Mouse (Mus musculus) thymus, adult 2 months (tissue): ENCODE measurements around the gene Psmg1. TPM values are rescaled to one million over a fixed set of nuclear protein-coding genes. Genes with fewer than 3 reads are reported as not detected.
"Not testable (repeated sequence)": the region's sequence is repeated elsewhere in the genome, so short reads cannot be mapped to it uniquely, and the experiment has no call there.

Experiments used
- DNase-seq: peaks from one replicate; pipeline ENCODE4 v3.0.0; 2021
- H3K27ac ChIP-seq: fragments of 200-500 bp; 2 replicates; pipeline ENCODE4 v1.5.1; 2012; ENCODE audit warnings: low read length, control low read depth; ENCODE audit not compliant: control insufficient read depth, insufficient read depth
- H3K27me3 ChIP-seq: fragments of 200-500 bp; 2 replicates; pipeline ENCODE4 v1.6.1; 2012; ENCODE audit warnings: mild to moderate bottlenecking, low read length, moderate library complexity, mixed read lengths; ENCODE audit not compliant: control insufficient read depth, insufficient read depth
- H3K36me3 ChIP-seq: fragments of 200-500 bp; 2 replicates; pipeline ENCODE4 v1.6.1; 2012; ENCODE audit warnings: mild to moderate bottlenecking, low read length, moderate library complexity; ENCODE audit not compliant: control insufficient read depth, insufficient read depth
- H3K4me1 ChIP-seq: fragments of 200-500 bp; replicated peaks from 2 replicates; pipeline ENCODE4 v1.6.1; 2012; ENCODE audit warnings: low read length; ENCODE audit not compliant: control insufficient read depth, insufficient read depth
- H3K4me3 ChIP-seq: fragments of 200-500 bp; 2 replicates; pipeline ENCODE4 v1.5.1; 2012; ENCODE audit warnings: mild to moderate bottlenecking, low read length, control low read depth, moderate library complexity; ENCODE audit not compliant: control insufficient read depth, insufficient read depth
- CTCF ChIP-seq: fragments of 200-500 bp; IDR thresholded peaks from 2 replicates; pipeline ENCODE4 v1.5.1; 2012; ENCODE audit warnings: mild to moderate bottlenecking, control low read depth, low read length, moderate library complexity, borderline replicate concordance; ENCODE audit not compliant: control insufficient read depth, poor library complexity, insufficient read depth; ENCODE audit errors: extremely low read depth
- POLR2A ChIP-seq: fragments of 200-500 bp; IDR thresholded peaks from 2 replicates; pipeline ENCODE4 v1.6.1; 2012; ENCODE audit warnings: mild to moderate bottlenecking, low read length, control low read depth, moderate library complexity; ENCODE audit not compliant: control insufficient read depth, poor library complexity, insufficient read depth; ENCODE audit errors: extremely low read depth
- WGBS: fragments of 180-500 bp; shearing (Covaris S2); methylation state at CpG from one replicate; pipeline ENCODE4 v1.1.7; 2018; 5-methylcytosine and 5-hydroxymethylcytosine counted together
- polyA plus RNA-seq: library from polyadenylated mRNA; depleted of rRNA; stranded (reverse); fragments of >200 nt; gene quantifications from 2 replicates; pipeline ENCODE4 v1.2.3, GENCODE M21; 2012

Psmg1 gene
- polyA plus RNA-seq, 1 experiment: 35.9 TPM

GRCm38 (mm10) chr16:95964427-95965023 is 26.2 kb downstream of the Psmg1 start:
- 55% methylated on average over 11 of the region's 11 CpGs for WGBS
- TF ChIP-seq POLR2A: no peak
- no peak for TF ChIP-seq CTCF
- Histone ChIP-seq H3K4me3 (no peak overlapping the region), H3K27ac (no peak overlapping the region), H3K36me3 (no peaks in the 10 kb centered on the region), H3K27me3 (no peaks in the 10 kb centered on the region), H3K4me1 (no peaks in the 10 kb centered on the region)
- peak; percentile 56 for DNase-seq

DNA sequence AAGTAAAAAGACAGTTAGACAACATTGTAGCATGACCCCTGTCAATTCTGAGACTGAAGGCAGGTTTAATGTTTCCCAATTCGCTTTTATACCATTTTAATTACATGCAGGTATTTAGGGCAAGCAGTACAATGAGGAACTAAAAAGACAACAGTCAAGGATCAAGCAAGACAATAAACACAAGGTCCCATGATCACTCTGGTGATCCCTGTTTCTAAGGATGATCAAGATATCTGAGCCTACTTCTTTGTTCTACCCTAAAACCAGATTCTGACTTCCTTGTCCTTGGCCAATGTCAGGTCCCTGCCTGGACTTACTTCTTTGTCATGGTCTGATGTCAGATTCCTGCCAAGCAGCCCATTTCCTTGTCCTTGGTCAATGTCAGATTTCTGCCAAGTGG is 29.3 kb downstream of the Psmg1 start:
- H3K4me3 ChIP-seq, H3K27ac ChIP-seq, H3K36me3 ChIP-seq, DNase-seq, H3K27me3 ChIP-seq, H3K4me1 ChIP-seq: not testable (repeated sequence)
- WGBS: 86% methylated on average over 1 of the region's 1 CpGs

DNA sequence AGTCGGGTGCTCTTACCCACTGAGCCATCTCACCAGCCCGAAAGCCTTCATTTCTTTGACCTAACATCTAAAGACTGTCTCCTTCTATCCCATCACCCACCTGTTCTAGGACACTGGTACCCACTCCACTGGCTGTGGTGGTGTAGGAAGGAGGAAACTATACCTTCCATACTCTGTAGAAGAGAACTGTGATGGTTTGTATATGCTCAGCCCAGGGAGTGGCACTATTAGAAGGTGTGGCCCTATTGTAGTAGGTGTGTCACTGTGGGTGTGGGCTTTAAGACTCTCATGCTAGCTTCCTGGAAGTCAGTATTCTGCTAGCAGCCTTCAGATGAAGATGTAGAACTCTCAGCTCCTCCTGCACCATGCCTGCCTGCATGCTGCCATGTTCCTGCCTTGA is 30.1 kb downstream of the Psmg1 start:
- H3K27me3 ChIP-seq, H3K27ac ChIP-seq, DNase-seq, H3K4me1 ChIP-seq, H3K36me3 ChIP-seq, H3K4me3 ChIP-seq: not testable (repeated sequence)
- WGBS: 96% methylated on average over 2 of the region's 2 CpGs

- no peaks in the 10 kb centered on the region for H3K36me3 ChIP-seq
- no peak overlapping the region for H3K4me3 ChIP-seq
- H3K27me3 ChIP-seq: no peaks in the 10 kb centered on the region
- peaks cover 5% of the 10 kb centered on the region; the same call in 1 of the 2 replicates for H3K4me1 ChIP-seq
- 96% methylated on average over 8 of the region's 8 CpGs for WGBS
- DNase-seq: no peak
- TF ChIP-seq POLR2A (no peak), CTCF (no peak)
- no peak overlapping the region for H3K27ac ChIP-seq
Measured at GRCm38 (mm10) chr16:95958080-95958479, 32.7 kb downstream of the Psmg1 start.

DNA sequence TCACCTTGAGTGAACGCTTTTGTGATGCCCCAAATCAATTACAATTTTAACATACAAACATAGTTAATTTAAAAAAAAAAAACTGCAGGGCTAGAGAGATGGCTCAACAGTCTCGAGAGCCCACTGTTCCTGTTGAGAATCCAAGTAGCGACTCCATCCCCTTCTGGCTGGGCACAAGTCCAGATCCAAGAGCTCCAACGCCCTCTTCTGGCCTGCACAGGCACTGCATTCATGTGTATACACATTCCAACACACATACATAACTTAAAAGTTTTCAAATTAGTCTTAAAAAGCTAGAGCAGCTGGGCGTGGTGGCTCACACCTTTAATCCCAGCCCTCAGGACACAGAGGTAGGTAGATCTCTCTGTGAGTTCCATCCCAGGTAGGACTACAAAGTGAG is 34.1 kb downstream of the Psmg1 start:
- H3K4me3 ChIP-seq: no peak overlapping the region
- H3K4me1 ChIP-seq: peaks cover 5% of the 10 kb centered on the region; the same call in 1 of the 2 replicates
- TF ChIP-seq POLR2A: no peak
- TF ChIP-seq CTCF: peak; percentile 31; the same call in 1 of the 2 replicates
- no peaks in the 10 kb centered on the region for H3K27me3 ChIP-seq
- H3K27ac ChIP-seq: no peak overlapping the region
- H3K36me3 ChIP-seq: no peaks in the 10 kb centered on the region
- 87% methylated on average over 5 of the region's 5 CpGs for WGBS
- peak; percentile 30 for DNase-seq

DNA sequence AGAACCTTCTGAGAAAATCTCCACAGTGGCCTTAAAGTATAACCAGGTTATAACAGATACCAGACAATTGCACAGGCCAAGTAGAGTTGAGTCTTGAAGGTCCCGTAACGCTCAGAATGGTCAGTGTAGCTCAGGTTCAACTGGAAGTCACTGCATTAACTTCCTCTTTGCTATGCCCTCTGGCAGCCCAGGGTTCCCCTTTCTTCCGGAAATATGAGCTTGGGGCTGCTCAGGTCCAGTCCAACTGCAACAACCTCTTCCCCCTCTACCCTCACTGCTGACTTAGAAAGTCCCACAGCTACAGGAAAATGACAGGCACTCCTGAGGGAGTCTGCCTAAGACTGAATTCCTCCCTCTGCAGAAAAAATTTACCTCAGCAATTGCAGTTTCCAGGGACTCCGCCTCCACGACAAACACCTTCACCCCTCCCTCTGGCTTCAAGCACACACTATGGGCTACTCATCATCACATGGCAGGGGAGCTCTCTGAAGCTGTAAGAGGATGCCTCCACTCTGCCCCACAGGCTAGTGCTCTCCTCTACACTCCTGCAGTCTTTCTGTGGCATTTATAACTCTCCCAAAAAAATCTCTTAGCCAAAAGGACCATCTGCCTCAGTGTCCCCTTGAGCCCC is 34.9 kb downstream of the Psmg1 start:
- 50% methylated on average over 5 of the region's 5 CpGs for WGBS

GRCm38 (mm10) chr16:95954341-95954740 is 36.4 kb downstream of the Psmg1 start:
- Histone ChIP-seq H3K27ac (no peak overlapping the region), H3K27me3 (no peaks in the 10 kb centered on the region), H3K36me3 (no peaks in the 10 kb centered on the region), H3K4me3 (no peak overlapping the region), H3K4me1 (peaks cover 5% of the 10 kb centered on the region; the same call in 1 of the 2 replicates)
- TF ChIP-seq POLR2A (no peak), CTCF (no peak)
- 97% methylated on average over 3 of the region's 3 CpGs for WGBS
- DNase-seq: no peak

More for the DNA sequence above, 34.9 kb downstream of the Psmg1 start:
- no peak overlapping the region for H3K27ac ChIP-seq
- H3K36me3 ChIP-seq: no peaks in the 10 kb centered on the region
- no peak for DNase-seq
- TF ChIP-seq POLR2A: no peak
- TF ChIP-seq CTCF: no peak
- H3K27me3 ChIP-seq: no peaks in the 10 kb centered on the region
- H3K4me3 ChIP-seq: no peak overlapping the region
- peaks cover 5% of the 10 kb centered on the region; the same call in 1 of the 2 replicates for H3K4me1 ChIP-seq
